Mouse (Mus musculus) brain, adult 2 months (tissue): Measurements from ENCODE around the gene Psmd1.

Experiments used
- DNase-seq: peaks from one replicate; pipeline ENCODE4 v3.0.0; 2011; ENCODE audit warnings: low read depth, low spot score

Gene Psmd1

DNA sequence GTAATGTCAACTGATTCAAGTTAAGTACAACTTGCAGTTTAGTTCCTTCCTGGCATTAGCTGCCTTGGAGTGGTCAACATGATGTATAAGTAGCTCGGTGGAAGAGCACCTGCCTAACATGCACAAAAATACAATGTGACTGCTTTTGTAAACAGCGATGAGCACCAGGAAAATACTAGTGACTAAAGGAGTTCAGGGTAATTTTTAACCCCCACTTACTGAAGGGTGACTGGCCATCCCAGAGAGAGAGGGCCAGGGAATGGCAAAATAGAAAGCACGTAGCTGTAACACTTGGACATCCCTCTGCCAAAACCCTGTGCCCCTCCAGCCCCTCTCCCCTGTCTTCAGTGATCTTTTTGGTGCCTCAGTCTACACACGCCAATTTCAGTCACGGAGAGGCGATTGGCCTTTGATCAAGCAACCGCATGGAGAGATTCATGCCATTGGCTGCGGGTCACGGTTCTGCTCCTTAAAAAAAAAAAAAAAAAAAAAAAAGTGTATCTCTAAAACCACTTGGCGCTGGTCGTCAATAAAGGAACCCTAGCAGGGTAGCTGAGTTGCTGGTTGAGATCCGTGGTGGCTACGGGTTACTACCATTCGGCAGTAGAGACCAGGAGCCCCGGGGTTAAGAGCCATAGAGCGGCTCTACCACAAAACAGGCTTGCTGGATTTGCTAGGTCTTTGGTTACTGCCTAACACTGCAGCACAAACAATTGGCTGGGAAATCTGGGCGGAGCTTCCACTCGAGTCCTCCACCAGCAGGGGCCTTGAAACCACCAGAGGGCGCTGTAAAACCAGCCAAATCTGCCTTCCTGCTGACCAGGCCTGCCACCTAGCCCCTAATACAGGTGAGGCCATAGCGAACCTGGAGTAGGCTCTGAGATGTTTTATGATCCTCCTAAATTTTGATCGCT lies 5.1 kb upstream of the Psmd1 start:
- peak; percentile 98 for DNase-seq

DNA sequence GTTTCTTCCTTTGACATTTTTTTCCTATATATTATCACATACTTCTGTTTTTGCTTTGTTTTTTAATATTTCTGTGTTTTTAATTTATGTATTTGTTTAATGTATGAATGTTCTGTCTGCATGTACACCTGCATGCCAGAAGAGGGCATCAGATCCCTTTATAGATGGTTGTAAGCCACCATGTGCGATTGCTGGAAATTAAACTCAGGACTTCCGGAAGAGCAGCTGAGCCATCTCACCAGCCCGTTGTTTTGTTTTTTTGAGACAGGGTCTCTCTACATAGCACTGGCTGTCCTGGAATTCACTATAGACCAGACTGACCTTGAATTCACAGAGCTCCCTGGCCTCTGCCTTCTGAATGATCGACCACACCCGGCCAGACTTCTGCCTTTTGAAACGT lies 1.7 kb upstream of the Psmd1 start:
- no peak for DNase-seq

DNA sequence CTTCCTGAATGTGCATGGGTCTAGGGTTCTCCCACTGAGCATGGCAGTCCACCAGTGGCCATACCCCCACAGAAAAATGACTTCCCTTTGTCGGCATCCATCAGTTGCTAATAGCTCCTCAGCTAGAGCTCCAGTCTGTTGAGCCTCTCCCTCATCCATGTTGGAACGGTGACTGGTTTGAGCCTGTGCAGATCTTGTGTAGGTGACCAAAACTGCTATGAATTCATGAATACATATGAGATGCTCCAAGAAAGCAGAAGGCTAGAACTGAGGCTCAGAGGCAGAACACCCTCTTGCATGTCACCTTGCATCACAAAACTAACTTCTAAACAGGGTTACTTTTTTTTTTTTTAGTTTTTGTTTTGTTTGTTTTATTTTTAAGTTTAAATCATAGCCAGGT lies 12.4 kb downstream of the Psmd1 start:
- DNase-seq, result peak; percentile 8

DNA sequence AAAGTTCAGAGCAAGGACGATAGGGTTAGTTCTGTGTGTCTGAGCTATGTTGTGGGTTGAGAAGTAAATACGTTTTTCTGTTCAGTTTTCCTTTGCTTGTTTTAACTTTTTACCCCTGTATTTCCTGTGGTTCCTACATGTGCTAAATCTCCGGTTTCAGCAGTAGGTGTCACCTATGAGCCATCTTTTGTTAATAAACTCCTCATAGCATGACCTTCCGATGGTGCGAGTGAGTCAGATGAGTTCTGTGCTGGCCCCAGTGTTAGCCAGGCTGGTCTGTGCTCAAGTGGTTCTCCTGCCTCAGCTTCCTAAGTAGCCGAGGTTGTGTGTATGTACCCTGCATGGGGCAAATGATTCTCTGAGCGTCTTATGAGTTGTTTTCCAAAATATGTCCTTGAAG lies 30.2 kb downstream of the Psmd1 start:
- DNase-seq, result peak; percentile 22

DNA sequence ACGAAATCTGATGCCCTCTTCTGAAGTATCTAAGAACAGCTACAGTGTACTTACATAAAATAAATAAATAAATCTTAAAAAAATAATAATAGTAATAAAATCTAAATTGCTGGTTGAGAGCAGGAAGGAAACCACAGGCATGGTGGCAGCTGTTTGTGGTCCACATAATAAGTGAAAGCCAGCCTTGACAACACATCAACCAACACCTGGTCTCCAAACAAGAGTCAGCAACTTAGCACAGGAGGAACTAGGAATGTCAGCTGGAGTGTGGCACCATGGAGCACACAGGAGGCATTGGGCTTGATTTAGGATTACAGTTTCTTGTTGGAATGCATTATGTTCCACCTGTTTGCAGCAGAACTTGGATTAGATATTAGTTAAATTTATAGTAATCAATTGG lies 40.9 kb downstream of the Psmd1 start:
- DNase-seq, result no peak

DNA sequence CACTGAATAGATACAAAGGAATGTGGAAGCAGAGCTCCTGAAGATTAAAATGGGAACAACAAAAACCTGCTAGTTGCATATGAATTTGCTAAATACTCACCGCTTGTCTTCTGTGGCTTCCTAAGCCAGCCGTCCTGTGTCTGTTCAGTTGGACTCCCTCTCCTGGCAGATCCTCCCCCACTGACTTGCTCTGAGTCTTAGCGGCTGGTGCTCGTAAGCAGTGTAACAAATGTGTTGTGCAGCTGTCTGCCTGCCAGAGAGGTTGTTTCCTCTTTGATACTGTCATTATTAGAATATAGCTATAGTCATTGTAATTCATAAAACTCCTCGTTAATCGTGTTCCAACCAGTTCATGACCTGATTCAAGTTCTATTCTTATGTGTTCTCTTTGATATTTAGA lies 47.6 kb downstream of the Psmd1 start, which contains the start of gene Htr2b:
Gene Htr2b, minus strand, starts transcription at position 192 of the 400 bp plus-strand sequence.
- DNase-seq, result peak; percentile 72

DNA sequence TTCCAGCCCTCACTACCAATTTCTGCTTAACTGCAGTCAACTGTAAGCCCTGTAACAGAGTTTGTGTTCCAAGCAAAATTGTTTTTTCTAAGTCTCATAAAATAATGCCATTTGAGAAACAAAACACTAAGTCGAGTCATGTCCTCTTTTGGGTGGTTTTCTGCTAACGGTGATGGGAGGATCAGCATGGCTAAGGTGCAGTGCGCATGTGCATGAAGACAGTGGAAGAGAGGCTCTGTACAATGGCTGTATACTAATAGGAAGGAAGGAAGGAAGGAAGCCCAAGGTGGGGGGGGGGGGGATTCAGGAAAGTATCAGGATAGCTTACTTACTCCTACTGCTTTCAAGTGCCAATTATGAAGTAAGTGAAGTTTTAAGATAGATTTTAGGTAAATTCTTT lies 50.0 kb downstream of the Psmd1 start:
- DNase-seq, result no peak

DNA sequence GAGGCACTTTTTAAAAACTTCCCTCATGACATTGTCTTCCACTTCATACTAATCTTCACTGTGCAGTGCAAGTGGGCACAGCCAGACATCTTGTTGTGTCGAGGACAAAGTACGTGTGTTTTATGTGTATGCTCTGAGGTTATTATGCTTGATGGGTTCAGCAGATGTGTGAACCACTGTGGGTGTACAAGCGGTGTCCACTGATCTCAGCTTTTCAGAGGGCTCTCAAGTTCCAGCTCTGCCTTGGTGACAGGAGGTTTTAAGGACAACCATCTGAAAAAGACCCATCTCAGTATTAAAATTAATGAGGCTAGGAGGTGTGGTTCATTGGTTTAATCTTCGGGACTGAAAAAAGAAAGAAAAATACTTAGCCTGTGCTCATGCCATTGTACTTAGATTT lies 55.4 kb downstream of the Psmd1 start:
- no peak for DNase-seq

DNA sequence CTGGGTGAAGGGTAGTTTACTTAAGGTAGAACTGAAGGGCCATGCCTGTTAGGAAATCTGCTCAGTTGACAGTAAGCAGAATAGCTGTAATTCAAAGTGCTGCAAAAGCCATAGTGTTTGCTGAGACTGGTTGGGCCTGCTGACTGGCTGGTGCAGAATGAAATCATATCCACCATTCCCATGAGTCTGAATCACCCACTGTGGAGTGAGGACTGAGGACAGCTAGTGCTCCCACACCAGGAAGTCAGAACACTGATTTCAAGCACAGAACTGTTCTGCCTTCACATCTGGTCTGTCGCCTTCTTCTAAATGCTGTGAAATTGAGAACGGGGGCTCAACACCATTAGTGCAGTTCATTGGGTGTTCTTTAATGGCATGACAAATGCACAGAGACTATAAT lies 61.8 kb downstream of the Psmd1 start:
- peak; percentile 55 for DNase-seq

DNA sequence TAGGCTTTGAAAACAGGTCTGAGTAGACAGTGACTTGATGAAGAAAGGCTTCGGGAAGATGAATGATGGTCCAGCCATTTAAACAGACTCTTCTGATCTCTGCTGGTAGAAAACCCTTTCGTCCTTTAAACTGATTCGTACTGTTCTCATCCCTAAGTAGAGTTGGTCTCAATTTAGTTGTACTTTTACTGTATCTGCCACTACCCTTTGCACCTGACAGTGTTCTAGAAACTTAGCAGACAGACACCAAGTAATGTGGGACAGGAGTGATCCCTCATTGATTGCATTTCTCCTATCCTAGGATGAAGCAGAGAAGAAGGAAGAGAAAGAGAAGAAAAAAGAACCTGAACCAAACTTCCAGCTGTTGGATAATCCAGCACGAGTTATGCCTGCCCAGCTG lies 69.2 kb downstream of the Psmd1 start, which contains the start of gene Gm21972:
Gene Gm21972, plus strand, starts transcription at position 301 of the 400 bp plus-strand sequence.
- DNase-seq, result no peak

DNA sequence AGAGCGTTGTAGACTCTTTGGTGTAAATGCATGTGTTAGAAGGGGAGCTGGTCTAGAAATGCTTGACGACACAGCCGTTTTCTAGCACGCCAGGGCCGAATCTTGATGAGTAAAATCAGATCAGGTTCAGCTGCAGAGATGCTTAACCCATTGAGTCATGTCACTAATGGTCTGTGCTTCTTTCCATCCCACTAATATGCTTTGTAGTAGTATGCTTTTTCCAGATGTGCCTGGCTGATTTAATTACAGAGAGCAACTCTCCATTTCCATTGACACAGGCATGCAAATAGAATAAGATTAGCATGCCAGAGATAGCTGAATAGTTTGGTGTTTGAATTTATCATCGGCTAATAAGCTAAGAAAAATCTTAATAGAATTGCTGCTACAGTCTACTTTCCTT lies 71.1 kb downstream of the Psmd1 start:
- no peak for DNase-seq

DNA sequence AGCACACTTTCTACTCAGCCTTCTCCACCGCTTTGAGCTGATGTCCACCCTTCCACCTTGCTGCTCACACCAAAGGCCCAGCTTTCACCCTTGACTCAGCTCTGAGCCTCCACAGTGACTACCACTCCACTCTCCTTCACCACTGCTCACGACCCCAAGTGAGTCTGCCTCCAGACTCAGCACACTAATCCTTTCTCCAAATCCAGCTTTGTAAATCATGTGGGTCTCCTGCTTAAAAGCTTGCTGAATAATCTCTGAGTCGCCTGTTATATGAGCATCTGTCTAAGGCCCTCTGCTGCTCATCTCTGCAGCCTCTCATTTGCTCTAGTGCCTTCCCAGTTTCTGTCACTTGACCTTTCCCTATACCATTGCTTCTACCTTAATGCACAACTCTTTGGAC lies 76.9 kb downstream of the Psmd1 start:
- no peak for DNase-seq

DNA sequence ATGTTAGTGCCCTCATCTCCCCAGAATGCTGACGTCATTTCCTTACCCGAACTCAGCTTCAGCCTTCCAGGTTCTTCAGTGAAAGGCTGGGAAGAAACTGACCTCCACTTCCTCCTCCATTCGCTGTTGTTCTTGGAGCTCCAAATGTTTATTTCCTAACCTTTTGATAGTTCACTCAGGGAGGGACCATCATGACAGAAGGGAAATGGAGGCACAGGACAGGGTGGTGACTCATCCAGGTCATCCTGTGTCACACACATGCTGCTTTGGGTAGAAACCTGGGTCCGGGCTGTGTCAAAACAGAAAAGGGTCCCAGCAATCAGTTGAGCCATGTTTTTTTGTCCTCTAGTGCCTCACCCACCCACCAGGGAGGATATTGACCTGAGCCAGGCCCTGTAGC lies 79.0 kb downstream of the Psmd1 start:
- DNase-seq, result no peak

DNA sequence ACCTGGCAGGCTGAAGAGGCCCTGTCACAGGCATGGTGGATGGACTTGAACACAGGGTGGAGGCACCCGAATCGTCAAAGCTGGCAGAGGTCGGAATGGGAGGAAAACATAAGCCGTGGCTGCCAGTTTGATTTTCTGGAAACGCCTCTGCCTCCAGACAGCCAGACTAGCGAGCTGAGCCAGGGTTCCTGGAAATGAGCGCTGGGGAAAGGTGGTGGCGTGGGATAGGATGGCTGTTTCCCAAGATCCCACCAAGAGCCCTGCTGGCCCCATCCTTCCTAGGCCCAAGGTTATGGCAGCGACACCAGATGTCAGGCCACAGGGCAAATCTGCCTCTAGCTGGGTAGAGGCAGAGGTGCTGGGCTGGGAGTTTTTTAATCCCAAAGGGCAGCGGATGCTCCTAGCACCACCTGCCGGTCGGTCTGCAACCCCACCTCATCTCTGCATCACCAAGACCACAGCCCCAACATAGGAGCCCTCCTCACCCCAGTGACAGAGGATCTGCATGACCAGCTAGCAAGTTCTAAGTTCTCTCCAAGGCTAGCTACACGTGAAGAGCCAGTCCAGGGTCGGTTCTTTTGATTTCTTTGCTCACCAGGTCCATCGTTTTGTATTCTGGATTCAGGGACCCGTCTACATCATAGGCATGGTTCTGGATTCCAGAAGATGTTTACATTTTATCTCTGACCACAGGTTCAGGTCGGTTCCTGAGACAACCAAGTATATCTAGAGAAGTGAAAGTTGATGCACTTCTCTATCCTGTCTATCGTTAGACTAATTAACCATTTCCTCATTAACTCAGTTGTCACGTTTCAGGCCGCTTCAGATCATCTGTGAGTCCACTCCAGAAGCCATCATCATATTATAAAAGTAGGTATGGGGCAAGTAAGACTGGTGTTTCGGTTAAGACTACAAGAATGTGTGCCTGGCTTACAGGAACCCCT lies 80.1 kb downstream of the Psmd1 start:
- DNase-seq, result no peak

DNA sequence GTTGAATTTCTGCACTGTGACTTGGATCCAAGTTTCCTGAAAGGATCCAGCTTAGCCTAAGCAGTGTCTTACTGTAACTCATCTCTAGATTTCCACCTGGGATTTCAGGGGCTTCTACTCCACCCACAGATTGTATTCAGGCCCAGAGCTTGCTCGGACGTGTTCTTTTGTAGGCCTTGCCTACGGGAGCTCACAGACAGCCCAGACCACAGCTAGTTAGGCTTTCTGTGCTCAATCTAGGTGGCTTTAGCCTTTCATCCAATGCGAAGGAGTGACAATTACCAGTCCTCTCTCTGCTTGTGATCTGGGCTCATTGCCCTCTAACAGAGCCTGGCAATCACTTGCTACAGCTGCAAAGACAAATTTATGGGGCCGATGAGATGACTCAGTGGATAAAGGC lies 82.1 kb downstream of the Psmd1 start:
- no peak for DNase-seq

DNA sequence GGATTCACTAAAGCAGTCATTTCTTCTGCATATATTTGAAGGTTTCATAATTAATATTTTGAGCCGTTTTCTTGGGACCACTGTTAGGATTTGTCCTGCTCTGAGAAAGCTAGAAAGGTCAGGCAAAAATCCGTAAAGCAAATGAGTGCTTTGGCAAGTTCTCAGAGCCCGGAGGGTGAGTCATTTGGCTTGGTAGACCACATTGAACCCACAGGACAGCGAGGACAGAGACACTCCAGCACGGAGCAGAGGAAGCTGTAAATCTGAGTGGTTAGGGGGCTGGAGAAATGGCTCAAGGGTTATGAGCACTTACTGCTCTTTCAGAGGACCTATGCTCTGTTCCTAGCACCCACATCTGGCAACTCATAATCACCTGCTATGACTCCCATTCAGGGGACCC lies 83.4 kb downstream of the Psmd1 start:
- DNase-seq, result no peak

DNA sequence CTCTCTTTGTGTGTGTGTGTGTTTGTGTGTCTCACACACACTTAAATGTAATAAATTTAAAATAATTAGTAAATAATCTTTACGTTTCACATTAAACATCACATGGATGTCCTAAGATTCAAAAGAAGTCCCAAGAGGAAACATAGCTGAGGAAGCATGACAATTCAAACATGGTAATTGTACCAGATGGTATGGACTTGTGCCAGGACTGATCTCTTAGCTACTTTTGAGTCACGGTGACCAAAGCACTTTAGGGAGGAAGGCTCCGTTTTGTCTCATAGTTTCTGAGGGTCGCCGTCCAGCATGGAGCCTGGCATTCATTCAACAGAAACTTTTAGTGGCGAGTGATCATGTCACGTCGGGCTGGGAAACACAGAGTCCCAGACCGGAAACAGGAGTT lies 84.0 kb downstream of the Psmd1 start:
- DNase-seq, result peak; percentile 36

DNA sequence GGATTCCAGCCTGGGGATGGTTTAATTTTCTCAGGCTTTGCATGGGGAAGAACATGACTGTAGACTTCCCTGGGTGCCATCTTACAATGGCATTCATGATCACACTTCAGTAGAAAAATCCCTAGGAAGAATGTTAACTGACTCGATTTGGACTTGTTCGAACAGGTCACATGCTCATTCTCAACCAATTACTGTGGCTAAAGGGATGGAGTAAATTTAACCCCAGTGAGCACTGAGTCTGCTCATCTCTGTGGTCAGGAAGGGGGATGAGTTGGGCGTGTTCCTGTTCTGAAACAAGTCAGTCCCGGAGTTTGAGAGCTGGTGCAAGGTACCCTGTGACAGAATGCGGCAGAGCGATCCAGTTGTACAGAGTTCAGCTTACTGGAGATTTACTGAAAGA lies 86.7 kb downstream of the Psmd1 start:
- no peak for DNase-seq

DNA sequence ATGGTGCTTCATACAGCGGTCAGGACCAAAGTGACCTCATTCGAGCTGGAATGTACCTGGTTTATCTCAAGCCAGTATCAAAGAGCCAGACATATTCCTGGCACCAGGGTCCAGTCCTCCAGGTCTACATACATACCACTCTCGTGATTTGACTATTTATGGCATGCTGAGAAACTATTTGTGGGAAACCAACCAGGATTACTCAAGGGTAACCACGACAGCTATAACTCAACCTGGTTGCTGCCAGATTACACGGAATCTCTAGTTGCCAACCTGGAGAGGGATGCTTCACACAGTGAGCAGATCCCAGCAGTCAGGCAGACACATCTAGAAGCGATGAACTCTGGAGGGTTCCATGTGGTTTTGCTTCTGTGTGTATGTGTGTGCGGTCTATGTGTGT lies 87.2 kb downstream of the Psmd1 start:
- DNase-seq, result no peak

DNA sequence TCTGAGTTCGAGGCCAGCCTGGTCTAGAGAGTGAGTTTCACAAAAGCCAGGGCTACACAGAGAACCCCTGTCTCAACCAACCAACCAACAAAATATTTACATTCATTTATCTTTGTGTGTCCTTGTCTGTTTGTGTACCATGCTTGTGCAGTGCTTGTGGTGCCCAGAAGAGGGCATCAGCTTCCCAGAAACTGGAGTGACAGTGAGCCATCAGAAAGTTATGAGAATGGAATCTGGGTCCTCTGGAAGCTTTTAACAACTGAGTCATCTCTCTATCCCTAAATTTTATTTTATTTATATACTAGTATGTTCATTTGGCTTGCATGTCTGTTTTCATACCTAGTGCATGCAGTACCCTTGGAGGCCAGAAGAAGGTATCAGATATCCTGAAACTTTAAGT lies 88.4 kb downstream of the Psmd1 start:
- DNase-seq, result no peak

DNA sequence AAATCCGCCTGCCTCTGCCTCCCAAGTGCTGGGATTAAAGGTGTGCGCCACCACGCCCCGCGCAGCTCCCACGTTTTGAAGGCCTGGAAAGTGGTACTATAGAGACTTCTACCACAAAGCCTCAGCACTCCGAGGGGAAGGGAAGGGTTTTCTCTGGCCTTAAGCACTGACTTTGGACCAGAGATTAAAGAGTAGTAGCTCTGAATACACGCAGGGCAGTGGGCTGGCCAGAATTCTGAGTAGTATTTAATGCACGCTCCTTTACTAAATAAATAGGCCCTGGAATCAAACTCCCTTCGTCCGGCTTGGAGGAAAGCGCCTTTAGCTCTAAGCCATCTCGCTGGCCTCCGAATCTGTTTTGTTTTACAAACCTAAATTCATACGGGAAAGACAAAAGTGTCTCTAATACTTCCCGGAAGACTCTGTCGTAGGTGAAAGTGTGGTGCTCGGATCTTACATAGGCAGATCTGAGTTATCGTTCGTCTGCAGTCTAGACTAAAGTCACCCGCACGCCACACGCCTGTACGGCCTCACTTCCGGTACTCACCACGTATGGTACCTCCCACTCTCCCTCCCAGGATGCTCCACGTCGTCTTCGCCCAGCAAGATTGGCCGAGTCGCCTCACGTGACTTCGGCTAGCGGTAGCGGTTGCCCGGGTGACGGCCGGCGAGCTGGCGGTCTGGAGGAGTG lies 90.1 kb downstream of the Psmd1 start, which contains the start of gene Armc9:
Gene Armc9, plus strand, starts transcription at position 648 of the 691 bp plus-strand sequence.
- peak; percentile 99 for DNase-seq

DNA sequence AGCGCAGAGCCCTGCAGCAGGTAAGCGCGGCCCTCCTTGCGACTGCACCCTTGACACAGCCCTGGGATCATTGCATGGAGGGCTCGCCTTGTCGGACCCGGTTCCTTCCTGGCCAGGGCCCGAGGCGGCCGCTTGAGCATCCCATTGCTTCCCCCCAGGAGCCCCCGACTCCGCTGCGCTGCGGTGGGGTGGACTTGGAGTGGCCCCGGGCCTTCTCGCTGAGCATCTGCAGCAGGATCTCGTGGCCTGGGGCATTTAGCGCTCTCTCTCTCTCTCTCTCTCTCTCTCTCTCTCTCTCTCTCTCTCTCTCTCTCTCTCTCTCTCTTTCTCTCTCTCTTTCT lies 90.6 kb downstream of the Psmd1 start:
- DNase-seq, result no peak
